8 mouse cellular contexts compared by ENCODE assay signal in genomic region chr11:61853659-61854058, GRCm38 (mm10). TPM values are rescaled to one million over a fixed set of nuclear protein-coding genes. Genes with fewer than 3 reads are reported as not detected.
DNase-seq lines count a peak whose midpoint lies in the region; ATAC-seq and TF ChIP-seq lines count a peak whose summit lies in the region.

No protein-coding gene starts in this region.

- H3K9me3 ChIP-seq in heart, embryonic 15.5 days (replicated peaks), result no peaks in the 10 kb centered on the region
- H3K9me3 ChIP-seq in G1E (replicated peaks), result no peaks in the 10 kb centered on the region
- H3K9me3 ChIP-seq in forebrain, postnatal 0 days (ENCODE audit: low read length), result no peaks in the 10 kb centered on the region
- no peaks in the 10 kb centered on the region for H3K9me3 ChIP-seq in liver, postnatal 0 days (ENCODE audit: low read length)

- peaks cover 9% of the 10 kb centered on the region for H3K4me1 ChIP-seq in heart, embryonic 15.5 days (replicated peaks)
- H3K4me1 ChIP-seq in G1E (ENCODE audit: insufficient read depth, low read depth, low read length), result peaks cover 13% of the 10 kb centered on the region
- H3K4me1 ChIP-seq in forebrain, postnatal 0 days (ENCODE audit: insufficient read depth), result peaks cover 5% of the 10 kb centered on the region
- peaks cover 12% of the 10 kb centered on the region for H3K4me1 ChIP-seq in liver, postnatal 0 days (ENCODE audit: insufficient read depth)

- no peak for TF ChIP-seq EP300 in liver, postnatal 0 days (IDR thresholded peaks at IDR 0.05; ENCODE audit: low read depth)

- H3K36me3 ChIP-seq in heart, embryonic 15.5 days, result no peaks in the 10 kb centered on the region
- H3K36me3 ChIP-seq in G1E (replicated peaks), result peaks cover 12% of the 10 kb centered on the region
- H3K36me3 ChIP-seq in forebrain, postnatal 0 days (ENCODE audit: insufficient read depth), result 0 out of 2 replicates have a peak, but pooled peaks cover 9% of the 10 kb centered on the region
- no peaks in the 10 kb centered on the region; the same call in 1 of the 2 replicates for H3K36me3 ChIP-seq in liver, postnatal 0 days (replicated peaks; ENCODE audit: insufficient read depth, low read length)

- no peak for TF ChIP-seq CTCF in G1E (IDR thresholded peaks at IDR 0.05; ENCODE audit: low read depth, low read length)
- TF ChIP-seq CTCF in forebrain, postnatal 0 days (IDR thresholded peaks at IDR 0.05; ENCODE audit: low read depth), result no peak
- no peak for TF ChIP-seq CTCF in liver, postnatal 0 days (IDR thresholded peaks at IDR 0.05; ENCODE audit: low read depth)

- no peak for DNase-seq in heart, adult 9 months (ENCODE audit: low spot score in 2 of 2)
- no peak for DNase-seq in G1E (ENCODE audit: low spot score)
- DNase-seq in forebrain, postnatal 0 days, result no peak
- DNase-seq in liver, postnatal 0 days, result no peak
- DNase-seq in cerebellum, postnatal 4 days (ENCODE audit: low spot score in 2 of 2), result no peak
- no peak for DNase-seq in right cerebral cortex, postnatal 14 days

- peak overlapping the region; percentile 95 for H3K27ac ChIP-seq in heart, embryonic 15.5 days
- H3K27ac ChIP-seq in forebrain, postnatal 0 days (ENCODE audit: low read depth, low read length), result peak overlapping the region; percentile 96; the same call in 1 of the 2 replicates
- H3K27ac ChIP-seq in liver, postnatal 0 days (ENCODE audit: low read depth), result peak overlapping the region; percentile 94

- no peak for ATAC-seq in heart, embryonic 15.5 days (replicated peaks; ENCODE audit: insufficient number of reproducible peaks, insufficient read depth, low FRiP score, low read depth)
- no peak; the same call in 1 of the 2 replicates for ATAC-seq in G1E (ENCODE audit: extremely low read depth, insufficient number of reproducible peaks, low FRiP score, poor library complexity, severe bottlenecking)
- ATAC-seq in forebrain, postnatal 0 days, result no peak
- ATAC-seq in liver, postnatal 0 days, result no peak
- no peak for ATAC-seq in monocyte, adult 5-6 weeks (replicated peaks; ENCODE audit: insufficient number of reproducible peaks, low FRiP score, low TSS enrichment, poor library complexity, severe bottlenecking)

- peak overlapping the region; percentile 99 for H3K9ac ChIP-seq in heart, embryonic 15.5 days
- peak overlapping the region; percentile 92 for H3K9ac ChIP-seq in forebrain, postnatal 0 days
- H3K9ac ChIP-seq in liver, postnatal 0 days (replicated peaks), result peak overlapping the region; percentile 94

- no peaks in the 10 kb centered on the region for H3K27me3 ChIP-seq in heart, embryonic 15.5 days
- no peaks in the 10 kb centered on the region for H3K27me3 ChIP-seq in G1E (ENCODE audit: insufficient read depth, low read length)
- no peaks in the 10 kb centered on the region for H3K27me3 ChIP-seq in forebrain, postnatal 0 days (ENCODE audit: insufficient read depth, low read length)
- H3K27me3 ChIP-seq in liver, postnatal 0 days (ENCODE audit: insufficient read depth, low read length), result no peaks in the 10 kb centered on the region

- peak overlapping the region; percentile 93 for H3K4me3 ChIP-seq in heart, embryonic 15.5 days
- peak overlapping the region; percentile 82 for H3K4me3 ChIP-seq in G1E (ENCODE audit: low read depth, low read length)
- H3K4me3 ChIP-seq in forebrain, postnatal 0 days (ENCODE audit: low read depth, low read length), result peak overlapping the region; percentile 91
- H3K4me3 ChIP-seq in liver, postnatal 0 days (ENCODE audit: low read depth, low read length), result peak overlapping the region; percentile 94

- WGBS in heart, embryonic 15.5 days, result 13% methylated on average over 5 of the region's 5 CpGs
- 3% methylated on average over 5 of the region's 5 CpGs for WGBS in forebrain, postnatal 0 days
- WGBS in liver, postnatal 0 days (ENCODE audit: insufficient replicate concordance), result 14% methylated on average over 5 of the region's 5 CpGs

- H3K4me2 ChIP-seq in heart, embryonic 15.5 days, result peak overlapping the region; percentile 74
- peak overlapping the region; percentile 74 for H3K4me2 ChIP-seq in forebrain, postnatal 0 days (ENCODE audit: low read depth)
- peak overlapping the region; percentile 88 for H3K4me2 ChIP-seq in liver, postnatal 0 days (ENCODE audit: low read depth, low read length)

RNA-seq across cellular contexts. Expression of gene Ulk2, which starts 1.2 kb away (rescaled TPM):
- 10.4 and 13.0 TPM in 2 replicates for polyA plus RNA-seq in heart, embryonic 15.5 days (2015; fragmentation: Nextera tagmentation; extraction: Ambion mirVana)
- total RNA-seq in G1E (2014; fragmentation: Nextera tagmentation) (23.0 and 25.2 TPM in 2 replicates), G1E (2017) (16.7 and 18.6 TPM in 2 replicates)
- polyA plus RNA-seq in G1E (2012), result 2.8 TPM in 2 replicates
- 130 and 144 TPM in 2 replicates for total RNA-seq in forebrain, postnatal 0 days (2014; rRNA removed)
- 32.1 and 37.8 TPM in 2 replicates for polyA plus RNA-seq in forebrain, postnatal 0 days (2015; fragmentation: Nextera tagmentation; extraction: Ambion mirVana)
- polyA plus RNA-seq in liver, postnatal 0 days (2015; fragmentation: Nextera tagmentation; extraction: Ambion mirVana), result 4.8 and 4.9 TPM in 2 replicates
- total RNA-seq in monocyte, adult 5-6 weeks (2017), result 17.3 to 41.0 TPM (median 19.7 TPM) in 3 replicates
